Mouse (Mus musculus): ENCODE data around the gene Marveld3. TPM values are rescaled to one million over a fixed set of nuclear protein-coding genes. Genes with fewer than 3 reads are reported as not detected.

Marveld3 gene
- polyA plus RNA-seq, 1 experiment: not detected

GRCm38 (mm10) chr8:109907376-109907775 lies 54.6 kb downstream of the Marveld3 start:
- Histone ChIP-seq H3K4me1 (ENCODE audit: control insufficient read depth, insufficient read depth, low read length) (no peaks in the 10 kb centered on the region), H3K27ac (ENCODE audit: insufficient read depth, low read length) (no peak overlapping the region)
- TF ChIP-seq POLR2A (IDR thresholded peaks at IDR 0.05; ENCODE audit: low read depth, low read length) (no peak), CTCF (IDR thresholded peaks at IDR 0.05; ENCODE audit: borderline replicate concordance, insufficient read depth, low read length) (no peak)

GRCm38 (mm10) chr8:109906907-109907306 lies 55.1 kb downstream of the Marveld3 start:
- H3K4me3 ChIP-seq (ENCODE audit: insufficient read depth, low read length): no peak overlapping the region
- H3K4me1 ChIP-seq (ENCODE audit: control insufficient read depth, insufficient read depth, low read length): no peaks in the 10 kb centered on the region
- TF ChIP-seq CTCF (IDR thresholded peaks at IDR 0.05; ENCODE audit: borderline replicate concordance, insufficient read depth, low read length): no peak
- no peak for TF ChIP-seq POLR2A (IDR thresholded peaks at IDR 0.05; ENCODE audit: low read depth, low read length)
- H3K27ac ChIP-seq (ENCODE audit: insufficient read depth, low read length): no peak overlapping the region

More at GRCm38 (mm10) chr8:109907376-109907775, 54.6 kb downstream of the Marveld3 start:
- H3K4me3 ChIP-seq (ENCODE audit: insufficient read depth, low read length): no peak overlapping the region

GRCm38 (mm10) chr8:109904928-109905668 lies 56.9 kb downstream of the Marveld3 start:
- TF ChIP-seq POLR2A (IDR thresholded peaks at IDR 0.05; ENCODE audit: low read depth, low read length): no peak
- TF ChIP-seq CTCF (IDR thresholded peaks at IDR 0.05; ENCODE audit: borderline replicate concordance, insufficient read depth, low read length): no peak
- Histone ChIP-seq H3K4me1 (ENCODE audit: control insufficient read depth, insufficient read depth, low read length) (no peaks in the 10 kb centered on the region), H3K27ac (ENCODE audit: insufficient read depth, low read length) (no peak overlapping the region), H3K4me3 (ENCODE audit: insufficient read depth, low read length) (no peak overlapping the region)

DNA sequence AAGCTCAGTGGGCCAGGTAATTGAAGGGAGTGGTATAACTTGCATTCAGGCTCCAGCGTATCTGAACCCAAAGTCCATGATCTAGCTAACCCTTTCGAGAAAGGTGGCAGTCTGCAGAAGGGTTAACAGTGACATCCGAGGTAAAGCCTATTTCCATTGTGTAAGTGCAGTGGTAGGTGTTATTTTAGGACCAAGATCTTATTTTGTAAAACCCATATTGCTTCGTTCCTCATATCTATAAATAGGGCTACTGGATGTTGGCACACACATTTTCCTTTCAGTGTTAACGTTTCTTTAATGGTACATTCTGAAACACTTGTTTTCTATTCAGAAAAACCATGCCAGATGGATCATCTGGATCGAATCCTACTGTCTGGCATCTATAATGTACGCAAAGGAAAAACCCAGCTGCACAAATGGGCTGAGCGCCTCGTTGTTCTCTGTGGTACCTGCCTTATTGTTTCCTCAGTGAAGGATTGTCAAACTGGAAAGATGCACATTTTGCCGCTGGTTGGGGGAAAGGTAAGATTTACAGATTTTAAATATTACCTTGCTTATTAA lies 58.0 kb downstream of the Marveld3 start:
- TF ChIP-seq CTCF (IDR thresholded peaks at IDR 0.05; ENCODE audit: borderline replicate concordance, insufficient read depth, low read length) (no peak), POLR2A (IDR thresholded peaks at IDR 0.05; ENCODE audit: low read depth, low read length) (no peak)
- H3K4me3 ChIP-seq (ENCODE audit: insufficient read depth, low read length): no peak overlapping the region
- no peaks in the 10 kb centered on the region for H3K4me1 ChIP-seq (ENCODE audit: control insufficient read depth, insufficient read depth, low read length)
- no peak overlapping the region for H3K27ac ChIP-seq (ENCODE audit: insufficient read depth, low read length)

DNA sequence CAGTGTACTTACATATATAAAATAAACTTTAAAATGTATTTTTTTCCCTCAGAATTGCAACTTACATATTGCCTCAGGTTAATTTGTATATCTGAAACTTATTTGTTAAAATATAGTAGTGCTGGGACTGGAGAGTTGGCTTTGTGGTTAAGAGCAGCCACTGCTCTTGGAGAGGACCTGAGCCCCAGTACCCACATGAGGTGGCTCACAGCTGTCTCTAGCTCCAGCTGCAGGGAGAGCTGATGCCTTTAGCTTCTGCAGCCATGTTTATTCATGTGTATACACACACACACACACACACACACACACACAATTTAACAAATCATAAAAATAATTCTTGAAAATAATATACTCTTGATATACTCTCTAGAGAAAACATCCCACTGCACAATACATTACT lies 59.6 kb downstream of the Marveld3 start:
- H3K27ac ChIP-seq (ENCODE audit: insufficient read depth, low read length): no peak overlapping the region
- H3K4me3 ChIP-seq (ENCODE audit: insufficient read depth, low read length): no peak overlapping the region
- no peaks in the 10 kb centered on the region for H3K4me1 ChIP-seq (ENCODE audit: control insufficient read depth, insufficient read depth, low read length)
- TF ChIP-seq POLR2A (IDR thresholded peaks at IDR 0.05; ENCODE audit: low read depth, low read length): no peak

Other genes with a start within 250 kb of the Marveld3 start
- gene Atxn1l, start 224.5 kb downstream of the Marveld3 start, polyA plus RNA-seq (2011; ENCODE audit: insufficient read length, low read depth, missing spikeins): 25.3 and 32.0 TPM in 2 replicates
- 71.7 and 77.2 TPM in 2 replicates for gene Ap1g1, start 183.6 kb downstream of the Marveld3 start, polyA plus RNA-seq (2011; ENCODE audit: insufficient read length, low read depth, missing spikeins)
- 7.5 and 8.8 TPM in 2 replicates for gene Phlpp2, start 93.7 kb downstream of the Marveld3 start, polyA plus RNA-seq (2011; ENCODE audit: insufficient read length, low read depth, missing spikeins)
- gene Tat, start 28.2 kb upstream of the Marveld3 start, polyA plus RNA-seq (2011; ENCODE audit: insufficient read length, low read depth, missing spikeins): not detected in 2 replicates
- gene Chst4, start 77.5 kb upstream of the Marveld3 start, polyA plus RNA-seq (2011; ENCODE audit: insufficient read length, low read depth, missing spikeins): not detected in 2 replicates
- 2.3 and 2.8 TPM in 2 replicates for gene Zfp612, start 117.5 kb upstream of the Marveld3 start, polyA plus RNA-seq (2011; ENCODE audit: insufficient read length, low read depth, missing spikeins)
- not detected in 2 replicates for gene Gm21964, start 139.0 kb upstream of the Marveld3 start, polyA plus RNA-seq (2011; ENCODE audit: insufficient read length, low read depth, missing spikeins)
- not detected in 2 replicates for gene Gm17720, start 140.6 kb upstream of the Marveld3 start, polyA plus RNA-seq (2011; ENCODE audit: insufficient read length, low read depth, missing spikeins)
- gene Calb2, start 206.0 kb upstream of the Marveld3 start, polyA plus RNA-seq (2011; ENCODE audit: insufficient read length, low read depth, missing spikeins): not detected in 2 replicates

Measured in embryonic fibroblast, embryonic 13.5 days (primary cell).